Mouse (Mus musculus): ENCODE data around the gene Fpr3. TPM values are rescaled to one million over a fixed set of nuclear protein-coding genes. Genes with fewer than 3 reads are reported as not detected.
A peak's percentile ranks its signal among the peaks of the same experiment; 100 is the strongest.
"Not testable (repeated sequence)": the region's sequence is repeated elsewhere in the genome, so short reads cannot be mapped to it uniquely, and the experiment has no call there.

The Fpr3 gene
- total RNA-seq (2022) = not detected

GRCm38 (mm10) chr17:17887774-17888248 lies at the start of gene Fpr3, which contains the start of gene Fpr2:
Fpr3 (plus strand) TSS chr17:17887852.
Fpr2 (plus strand) TSS chr17:17887824.
- no peak for DNase-seq (ENCODE audit: low spot score in 2 of 2)

GRCm38 (mm10) chr17:17837919-17838701 lies 49.5 kb upstream of the Fpr3 start:
- DNase-seq (ENCODE audit: low spot score in 2 of 2) = peak; percentile 97

DNA sequence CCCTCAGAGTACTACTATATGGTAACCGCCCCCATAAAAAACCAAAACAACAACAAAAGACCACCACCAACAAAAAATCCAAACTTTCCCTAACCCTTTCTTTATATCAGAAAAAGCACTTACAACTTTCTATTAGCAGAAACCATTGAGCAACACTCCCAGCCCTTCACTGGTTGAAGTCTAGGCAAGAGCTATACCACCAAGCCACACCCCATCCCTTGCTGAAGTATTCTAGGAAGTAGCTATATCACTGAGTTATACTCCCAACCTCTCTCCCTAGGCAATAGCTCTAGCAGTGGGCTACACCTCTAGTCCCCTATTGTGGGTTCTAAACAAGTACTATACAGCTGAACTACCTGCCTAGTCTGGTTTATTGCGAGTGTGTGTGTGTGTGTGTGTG lies 48.4 kb upstream of the Fpr3 start:
- DNase-seq (ENCODE audit: low spot score in 2 of 2) = no peak

DNA sequence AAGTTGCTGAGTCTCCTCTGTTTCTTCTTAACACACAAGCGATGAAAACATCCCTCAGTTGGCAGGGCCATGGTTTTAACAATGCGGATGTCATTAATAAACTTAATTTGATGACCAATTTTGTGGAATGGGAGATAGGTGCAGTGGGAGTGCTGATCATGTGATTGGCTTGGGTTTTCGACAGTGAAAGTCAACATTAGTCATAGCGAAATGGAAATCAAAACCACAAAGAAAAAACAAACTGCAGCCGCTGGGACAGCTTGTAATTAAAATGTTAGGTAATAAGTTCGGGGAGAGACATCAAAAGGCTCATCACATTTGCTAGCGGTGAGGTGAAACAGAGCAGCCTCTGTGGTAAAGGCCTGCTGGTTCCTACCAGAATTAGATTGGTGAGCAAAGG lies 46.9 kb upstream of the Fpr3 start:
- DNase-seq (ENCODE audit: low spot score in 2 of 2) = no peak

DNA sequence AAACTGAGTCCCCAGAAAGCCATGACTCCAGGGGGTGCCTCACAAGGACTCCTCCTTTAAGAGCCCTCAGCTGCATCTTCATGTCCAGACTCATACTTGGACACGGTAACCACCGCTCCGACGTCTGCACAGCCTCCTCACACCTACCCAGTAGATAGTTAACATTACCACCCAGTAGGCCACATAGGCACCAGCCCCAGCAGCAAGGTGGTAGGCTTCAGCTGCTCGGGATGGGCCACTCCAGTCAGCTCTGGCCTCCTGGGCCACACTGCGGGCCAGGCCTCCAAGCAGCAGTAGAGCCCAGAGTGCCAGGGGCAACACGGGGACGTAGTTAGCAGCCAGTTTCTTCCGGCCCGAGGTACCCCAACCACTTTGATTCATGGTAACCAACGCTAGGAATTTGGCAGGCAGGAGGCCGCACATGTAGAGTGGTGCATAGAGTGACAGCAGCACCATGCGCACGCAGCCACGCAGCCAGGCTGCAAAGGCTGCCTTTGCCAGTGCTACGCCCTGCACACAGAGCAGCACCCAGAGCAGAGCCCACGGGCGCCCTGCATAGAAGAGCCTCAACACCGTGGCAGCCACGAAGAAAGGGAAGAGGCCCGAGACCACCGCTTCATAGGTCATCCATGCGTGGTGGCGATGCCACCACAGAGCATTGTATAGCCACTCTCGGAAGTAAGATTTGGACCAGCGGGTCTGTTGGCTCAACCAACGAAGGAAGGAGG lies 44.0 kb upstream of the Fpr3 start:
- no peak for DNase-seq (ENCODE audit: low spot score in 2 of 2)

DNA sequence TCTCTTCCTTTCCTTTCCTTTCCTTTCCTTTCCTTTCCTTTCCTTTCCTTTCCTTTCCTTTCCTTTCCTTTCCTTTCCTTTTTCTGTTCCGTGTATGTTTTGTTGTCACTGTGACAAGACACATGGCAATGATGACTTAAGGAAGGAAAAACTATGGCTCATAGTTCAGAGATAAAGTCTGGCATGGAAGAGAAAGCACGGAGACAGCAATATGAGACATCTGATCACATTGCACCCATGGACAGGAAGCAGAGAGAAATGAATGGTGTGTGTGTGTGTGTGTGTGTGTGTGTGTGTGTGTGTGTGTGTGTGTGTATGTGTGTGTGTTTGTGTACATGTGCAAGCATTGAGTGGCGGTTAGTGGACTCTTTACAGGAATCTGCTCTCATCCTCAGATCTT lies 43.0 kb upstream of the Fpr3 start:
- DNase-seq (ENCODE audit: low spot score in 2 of 2) = not testable (repeated sequence)

DNA sequence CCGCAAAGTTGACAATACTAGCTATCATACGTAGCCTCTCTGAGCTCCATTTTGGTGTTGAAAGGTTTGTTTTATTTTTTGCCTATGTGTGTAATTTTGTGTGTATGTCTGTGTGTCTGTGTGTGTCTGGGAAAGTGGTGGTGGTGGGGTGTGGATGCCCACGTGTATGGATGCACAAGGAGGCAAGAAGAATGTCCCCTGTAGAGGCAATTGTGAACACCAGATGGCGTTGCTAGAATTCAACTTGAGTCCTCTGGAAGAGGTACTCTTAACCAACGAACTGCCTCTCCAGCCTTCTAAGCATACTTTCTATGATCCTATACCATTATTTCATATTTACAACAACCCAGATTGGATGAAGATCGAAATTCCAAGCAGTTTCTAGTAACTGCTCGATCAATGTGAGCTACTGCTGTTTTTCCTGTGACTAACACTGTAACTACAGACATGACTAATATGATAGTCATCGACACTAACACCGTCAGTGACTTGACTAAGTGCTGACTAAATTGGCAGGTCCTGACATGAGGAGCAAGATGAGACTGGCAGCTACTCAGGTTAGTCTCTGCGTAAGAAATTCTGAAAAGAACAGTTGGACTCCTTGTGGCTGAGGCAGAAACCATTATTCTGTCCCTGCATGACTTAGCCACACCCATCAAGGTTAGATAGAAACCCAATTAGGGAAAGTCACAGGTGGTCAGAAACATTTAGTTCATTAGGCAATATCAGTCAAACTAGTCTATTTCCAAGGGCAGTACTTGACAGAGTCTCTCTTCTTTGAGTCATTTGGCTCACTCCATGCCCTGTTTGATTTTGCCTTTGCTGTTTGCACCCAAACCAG lies 42.2 kb upstream of the Fpr3 start:
- DNase-seq (ENCODE audit: low spot score in 2 of 2) = no peak

- DNase-seq (ENCODE audit: low spot score in 2 of 2) = no peak
Measured at GRCm38 (mm10) chr17:17848988-17849387, 38.7 kb upstream of the Fpr3 start.

DNA sequence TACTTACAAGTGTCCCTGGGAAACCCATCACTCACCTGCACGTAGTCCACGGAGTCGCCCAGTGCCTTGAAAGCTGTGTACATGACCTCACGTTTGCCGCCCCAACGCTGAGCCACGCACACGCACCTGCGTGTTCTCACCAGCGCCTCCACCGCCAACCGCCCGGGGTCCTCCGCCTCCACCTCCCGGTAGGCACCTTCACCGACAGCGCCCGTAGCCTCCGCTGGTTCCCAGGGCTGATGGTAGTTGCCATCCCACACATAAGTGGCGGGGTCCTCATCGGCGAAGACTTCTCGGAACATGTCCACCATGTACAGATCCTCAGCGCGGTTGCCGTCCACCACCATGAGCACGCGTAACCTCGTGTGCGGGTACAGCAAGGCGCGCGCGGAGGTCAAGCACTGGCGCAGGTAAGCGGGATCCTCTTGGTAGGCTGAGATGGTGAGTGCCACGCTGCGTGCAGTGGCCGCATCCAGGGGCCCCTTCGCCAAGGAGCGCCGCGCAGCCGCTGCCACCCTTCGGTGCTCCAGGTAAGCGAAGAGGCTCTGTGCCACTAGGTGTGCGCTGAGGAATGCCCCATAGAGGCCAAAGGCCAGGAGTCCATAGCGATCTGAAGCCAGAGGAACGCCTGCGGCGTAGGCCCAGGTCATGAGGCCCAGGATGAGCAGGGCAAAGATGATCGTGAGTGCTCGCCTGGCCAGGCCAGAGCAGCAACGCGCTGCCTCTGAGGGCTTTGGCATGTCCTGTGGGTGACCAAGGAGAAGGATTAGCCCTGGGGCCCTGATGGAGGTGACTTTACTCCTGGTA lies 37.5 kb upstream of the Fpr3 start:
- DNase-seq (ENCODE audit: low spot score in 2 of 2) = no peak

DNA sequence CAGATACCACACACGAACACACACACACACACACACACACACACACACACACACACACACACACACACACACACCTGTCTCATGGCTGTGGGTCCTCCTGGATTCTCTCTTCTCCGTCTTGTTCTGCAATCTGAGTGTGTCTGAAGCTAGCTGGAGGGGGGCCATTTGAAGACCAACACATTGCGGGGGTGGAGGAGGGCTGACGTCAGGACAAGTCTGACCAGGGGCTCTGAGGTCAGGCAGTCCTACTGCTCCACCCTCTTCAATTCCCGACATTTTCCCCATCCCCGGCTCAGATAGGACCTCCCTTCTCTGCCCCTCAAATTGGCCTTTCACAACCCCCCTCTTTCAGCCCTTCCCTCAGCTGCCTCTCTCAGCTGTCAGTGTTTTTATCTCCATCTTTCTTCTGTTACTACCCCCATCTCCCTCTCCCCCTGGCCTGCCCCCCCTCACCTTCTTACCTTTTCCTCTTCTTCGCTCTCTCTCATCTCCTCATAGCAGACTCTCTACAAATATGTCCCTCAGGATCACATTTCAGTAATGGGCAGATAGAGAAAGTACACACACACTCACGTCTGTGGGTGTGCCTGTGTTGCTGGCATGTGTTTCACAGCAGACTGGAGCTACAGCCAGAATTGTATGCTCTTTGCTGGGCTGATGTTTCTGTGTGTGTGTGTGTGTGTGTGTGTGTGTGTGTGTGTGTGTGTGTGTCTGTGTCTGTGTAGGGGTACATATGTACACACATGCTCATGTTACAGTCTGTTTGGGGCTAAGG lies 32.4 kb upstream of the Fpr3 start, which contains the start of gene Has1:
Gene Has1 (minus strand): TSS at position 142 of the 775 bp plus-strand sequence.
- DNase-seq (ENCODE audit: low spot score in 2 of 2) = no peak

DNA sequence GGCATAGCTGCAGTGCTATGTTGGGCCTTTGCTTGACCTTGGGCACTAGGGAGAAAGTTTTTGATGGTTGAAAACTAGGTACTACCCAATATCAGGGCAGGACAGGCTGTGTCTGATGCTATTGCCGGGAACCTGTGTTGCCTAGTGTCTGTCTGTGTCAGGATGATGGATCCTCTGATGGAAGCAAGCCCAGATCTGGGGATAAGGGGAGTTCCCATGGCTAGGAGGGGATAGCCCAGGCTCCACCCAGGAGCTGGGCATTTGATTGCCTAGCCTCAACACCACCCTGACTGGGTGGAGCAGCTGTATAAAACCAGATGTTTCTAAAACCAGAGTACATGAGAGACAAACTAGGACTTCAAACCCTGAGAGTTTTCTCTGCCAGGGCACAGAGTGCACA lies 31.0 kb upstream of the Fpr3 start:
- no peak for DNase-seq (ENCODE audit: low spot score in 2 of 2)

DNA sequence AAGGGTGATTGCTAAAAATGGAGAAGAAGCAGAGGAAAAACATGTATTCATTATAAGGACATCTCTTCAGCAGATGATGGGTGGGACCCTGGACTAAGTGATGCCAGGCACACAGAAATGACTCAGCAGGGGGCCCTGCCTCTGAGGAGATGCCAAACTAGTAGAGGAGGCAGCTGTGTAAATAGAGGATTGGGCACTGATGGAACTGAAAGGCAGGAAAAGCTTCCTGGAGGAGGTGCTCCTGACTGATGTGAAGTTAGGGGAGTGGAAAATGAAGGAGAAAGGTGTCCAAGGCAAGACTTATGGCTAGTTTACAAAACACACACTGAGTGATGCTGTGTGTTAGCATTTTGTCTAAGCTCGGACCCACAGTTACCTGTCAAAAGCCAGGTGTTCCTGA lies 30.2 kb upstream of the Fpr3 start:
- no peak for DNase-seq (ENCODE audit: low spot score in 2 of 2)

DNA sequence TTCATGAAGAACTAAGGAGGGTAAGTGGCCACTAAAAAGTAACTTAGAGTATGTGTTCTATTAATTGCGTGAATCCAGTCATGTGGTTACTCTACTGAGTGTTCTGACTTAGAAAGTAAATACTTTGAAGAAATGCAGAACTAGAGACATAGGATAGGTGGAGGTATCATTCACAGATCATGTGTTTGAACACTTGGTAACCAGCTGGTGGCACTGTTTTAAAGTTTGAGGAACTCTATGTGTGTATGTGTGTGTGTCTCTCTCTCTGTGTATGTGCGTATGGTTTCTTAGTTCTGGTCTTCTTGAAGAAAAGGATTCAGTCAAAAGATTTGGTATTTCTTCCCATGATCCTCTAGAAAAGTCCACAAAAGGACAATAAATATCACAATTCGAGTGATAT lies 27.5 kb upstream of the Fpr3 start:
- no peak for DNase-seq (ENCODE audit: low spot score in 2 of 2)

DNA sequence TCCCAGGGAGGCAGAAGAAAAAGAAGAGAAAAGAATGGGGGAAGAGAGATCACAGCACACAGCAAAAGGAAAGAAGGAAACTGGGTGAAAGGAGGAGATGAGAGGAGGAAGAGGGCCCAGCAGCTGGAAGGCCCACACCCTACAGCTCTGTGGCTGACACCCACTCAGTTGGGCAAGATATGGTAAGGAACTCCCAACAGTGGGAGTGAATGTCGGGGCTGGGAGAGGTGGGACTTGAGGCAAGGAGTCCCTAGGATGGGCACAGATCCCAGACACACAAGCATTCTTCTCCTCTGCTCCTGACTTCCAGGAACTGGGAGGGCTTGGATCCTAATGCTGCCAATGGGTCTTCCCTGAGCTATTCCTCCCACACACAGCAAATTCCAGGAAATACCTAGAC lies 25.3 kb upstream of the Fpr3 start:
- DNase-seq (ENCODE audit: low spot score in 2 of 2) = no peak

GRCm38 (mm10) chr17:17865168-17865567 lies 22.5 kb upstream of the Fpr3 start:
- no peak for DNase-seq (ENCODE audit: low spot score in 2 of 2)

GRCm38 (mm10) chr17:17866801-17867469 lies 20.7 kb upstream of the Fpr3 start:
- no peak for DNase-seq (ENCODE audit: low spot score in 2 of 2)

GRCm38 (mm10) chr17:17870892-17871550 lies 16.6 kb upstream of the Fpr3 start:
- no peak for DNase-seq (ENCODE audit: low spot score in 2 of 2)

GRCm38 (mm10) chr17:17871697-17872096 lies 16.0 kb upstream of the Fpr3 start:
- no peak for DNase-seq (ENCODE audit: low spot score in 2 of 2)

- no peak for DNase-seq (ENCODE audit: low spot score in 2 of 2)
Measured at GRCm38 (mm10) chr17:17879347-17879746, 8.3 kb upstream of the Fpr3 start.

Measured in left cerebral cortex, adult 8-10 months (tissue).